Comparison of ENCODE assay signal across 8 mouse cellular contexts in genomic region chr1:21166762-21167161, GRCm38 (mm10). TPM values are rescaled to one million over a fixed set of nuclear protein-coding genes. Genes with fewer than 3 reads are reported as not detected.
A peak's percentile ranks its signal among the peaks of the same experiment; 100 is the strongest.
DNase-seq lines count a peak whose midpoint lies in the region; ATAC-seq lines count a peak whose summit lies in the region.

No protein-coding gene starts in this region.

- no peaks in the 10 kb centered on the region for H3K36me3 ChIP-seq in heart, embryonic 10.5 days
- H3K36me3 ChIP-seq in heart, embryonic 16.5 days (ENCODE audit: control insufficient read depth, insufficient read depth): no peaks in the 10 kb centered on the region
- no peaks in the 10 kb centered on the region for H3K36me3 ChIP-seq in liver, embryonic 16.5 days (ENCODE audit: control insufficient read depth, insufficient read depth)

- H3K4me3 ChIP-seq in heart, embryonic 10.5 days: peak overlapping the region; percentile 59
- H3K4me3 ChIP-seq in heart, embryonic 16.5 days (ENCODE audit: low read length): peak overlapping the region; percentile 54
- peak overlapping the region; percentile 48 for H3K4me3 ChIP-seq in liver, embryonic 16.5 days (ENCODE audit: low read depth, low read length)

- intact Hi-C loops in heart, postnatal 14 days (cut with DNase I): loop anchor here (2.0 to 10.0 kb wide), 5 partner anchors 51 to 1101 kb away; partner anchors contain the start of genes Khdc1a, Pkhd1 and Tmem14a

- H3K4me1 ChIP-seq in heart, embryonic 10.5 days: peaks cover 8% of the 10 kb centered on the region; the same call in 1 of the 2 replicates
- 0 out of 2 replicates have a peak, but pooled peaks cover 6% of the 10 kb centered on the region for H3K4me1 ChIP-seq in heart, embryonic 16.5 days (ENCODE audit: control insufficient read depth, insufficient read depth, low read length)
- no peaks in the 10 kb centered on the region for H3K4me1 ChIP-seq in liver, embryonic 16.5 days (ENCODE audit: control insufficient read depth, low read depth, low read length)

- peak overlapping the region; percentile 76 for H3K4me2 ChIP-seq in heart, embryonic 16.5 days (ENCODE audit: low read depth, low read length)
- H3K4me2 ChIP-seq in liver, embryonic 16.5 days (ENCODE audit: low read depth, low read length): peak overlapping the region; percentile 54

- WGBS in heart, embryonic 10.5 days: 71% methylated on average over 4 of the region's 4 CpGs
- 62% methylated on average over 4 of the region's 4 CpGs for WGBS in heart, embryonic 16.5 days
- WGBS in liver, embryonic 16.5 days (ENCODE audit: insufficient replicate concordance): 60% methylated on average over 4 of the region's 4 CpGs

- no peak for DNase-seq in heart, embryonic 10.5 days (ENCODE audit: low spot score)
- DNase-seq in heart, postnatal 14 days: no peak
- DNase-seq in ES-CJ7 (ENCODE audit: low read depth, low spot score): peak; percentile 28
- no peak for DNase-seq in thymus, adult 18-20 months
- no peak for DNase-seq in layer of hippocampus, adult 11-12 months (ENCODE audit: low spot score)

- no peaks in the 10 kb centered on the region for H3K9me3 ChIP-seq in heart, embryonic 10.5 days
- no peaks in the 10 kb centered on the region for H3K9me3 ChIP-seq in heart, embryonic 16.5 days (replicated peaks; ENCODE audit: control insufficient read depth, low read length)
- H3K9me3 ChIP-seq in liver, embryonic 16.5 days (replicated peaks; ENCODE audit: control insufficient read depth, low read length): no peaks in the 10 kb centered on the region

- H3K27ac ChIP-seq in heart, embryonic 10.5 days: peak overlapping the region; percentile 72
- no peak overlapping the region for H3K27ac ChIP-seq in heart, embryonic 16.5 days (ENCODE audit: low read length)
- H3K27ac ChIP-seq in liver, embryonic 16.5 days (ENCODE audit: low read length): no peak overlapping the region

- peak overlapping the region; percentile 67; the same call in 1 of the 2 replicates for H3K9ac ChIP-seq in heart, embryonic 16.5 days (ENCODE audit: low read length)
- H3K9ac ChIP-seq in liver, embryonic 16.5 days (ENCODE audit: low read depth, low read length): no peak overlapping the region

- no peak for ATAC-seq in heart, embryonic 16.5 days (replicated peaks; ENCODE audit: extremely low read depth, insufficient read depth, low FRiP score)
- no peak for ATAC-seq in liver, embryonic 16.5 days (ENCODE audit: low read depth)
- ATAC-seq in megakaryocyte, adult 5-6 weeks (ENCODE audit: poor library complexity, severe bottlenecking): no peak

- peaks cover 9% of the 10 kb centered on the region; the same call in 1 of the 2 replicates for H3K27me3 ChIP-seq in heart, embryonic 10.5 days (ENCODE audit: insufficient read depth, poor library complexity, severe bottlenecking)
- H3K27me3 ChIP-seq in heart, embryonic 16.5 days (ENCODE audit: control insufficient read depth, insufficient read depth, low read length): peaks cover 7% of the 10 kb centered on the region
- no peaks in the 10 kb centered on the region for H3K27me3 ChIP-seq in liver, embryonic 16.5 days (ENCODE audit: control insufficient read depth, insufficient read depth, low read depth, low read length)

RNA-seq across cellular contexts. Expression of gene Tmem14a, which starts 51.6 kb away (rescaled TPM):
- 8.7 and 12.9 TPM in 2 replicates for polyA plus RNA-seq in heart, embryonic 10.5 days (2016; fragmentation: Nextera tagmentation; extraction: Ambion mirVana)
- 1 to 10 TPM; 3.0 to 3.2 TPM for total RNA-seq in heart, postnatal 14 days (2021)
- 10.3 and 10.4 TPM in 2 replicates for polyA plus RNA-seq in heart, embryonic 16.5 days (2015; fragmentation: Nextera tagmentation; extraction: Ambion mirVana)
- 3.0 and 3.3 TPM in 2 replicates for polyA plus RNA-seq in liver, embryonic 16.5 days (2015; fragmentation: Nextera tagmentation; extraction: Ambion mirVana)
- 0.73 and 1.2 TPM in 2 replicates for total RNA-seq in megakaryocyte, adult 5-6 weeks (2015)
- 0.73 and 0.95 TPM in 2 replicates for total RNA-seq in megakaryocyte, adult 5-6 weeks (2017)
